Mouse (Mus musculus) left cerebral cortex, postnatal 36 days (tissue): Measurements from ENCODE around the gene Tm4sf20. TPM values are rescaled to one million over a fixed set of nuclear protein-coding genes. Genes with fewer than 3 reads are reported as not detected.
A peak's percentile ranks its signal among the peaks of the same experiment; 100 is the strongest.

Source experiments
- DNase-seq, 2 experiments: peaks; one replicate each; pipeline ENCODE4 v3.0.0; 2021 to 2022; ENCODE audit warnings: low spot score in 2 of 2, mixed read lengths in 1 of 2
- intact Hi-C: fragments of 180-260 bp; cut with DNase I; formaldehyde crosslinking; loops from one replicate; pipeline ENCODE4 v1.15.1; 2025
- total RNA-seq, 2 experiments: library from RNA; stranded (reverse); gene quantifications; 2 replicates each; pipeline ENCODE4 v1.2.3; 2021

The Tm4sf20 gene
- total RNA-seq = not detected

DNA sequence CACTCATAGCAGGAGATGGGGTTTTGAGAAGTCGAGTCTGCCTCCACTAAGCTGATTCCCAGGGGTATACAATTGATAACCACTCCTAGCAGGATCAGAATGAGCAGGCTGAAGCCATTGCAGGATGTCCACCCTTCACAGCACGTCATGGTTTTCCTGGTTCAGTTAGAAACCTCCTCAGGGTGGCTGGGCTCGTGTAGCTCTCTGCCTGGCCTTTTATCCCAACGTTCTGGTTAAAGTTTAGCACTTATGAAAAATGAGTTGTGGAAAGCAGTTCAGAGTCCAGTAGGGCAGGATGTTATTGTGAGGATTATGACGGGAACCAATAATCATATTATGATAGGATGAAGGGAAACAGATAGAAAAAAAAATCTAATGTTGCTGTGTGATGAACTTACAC, at the start of gene Tm4sf20:
Gene Tm4sf20 (minus strand): TSS at position 193 of the 400 bp plus-strand sequence.
- no peak for DNase-seq
- intact Hi-C loops = no loop called here

DNA sequence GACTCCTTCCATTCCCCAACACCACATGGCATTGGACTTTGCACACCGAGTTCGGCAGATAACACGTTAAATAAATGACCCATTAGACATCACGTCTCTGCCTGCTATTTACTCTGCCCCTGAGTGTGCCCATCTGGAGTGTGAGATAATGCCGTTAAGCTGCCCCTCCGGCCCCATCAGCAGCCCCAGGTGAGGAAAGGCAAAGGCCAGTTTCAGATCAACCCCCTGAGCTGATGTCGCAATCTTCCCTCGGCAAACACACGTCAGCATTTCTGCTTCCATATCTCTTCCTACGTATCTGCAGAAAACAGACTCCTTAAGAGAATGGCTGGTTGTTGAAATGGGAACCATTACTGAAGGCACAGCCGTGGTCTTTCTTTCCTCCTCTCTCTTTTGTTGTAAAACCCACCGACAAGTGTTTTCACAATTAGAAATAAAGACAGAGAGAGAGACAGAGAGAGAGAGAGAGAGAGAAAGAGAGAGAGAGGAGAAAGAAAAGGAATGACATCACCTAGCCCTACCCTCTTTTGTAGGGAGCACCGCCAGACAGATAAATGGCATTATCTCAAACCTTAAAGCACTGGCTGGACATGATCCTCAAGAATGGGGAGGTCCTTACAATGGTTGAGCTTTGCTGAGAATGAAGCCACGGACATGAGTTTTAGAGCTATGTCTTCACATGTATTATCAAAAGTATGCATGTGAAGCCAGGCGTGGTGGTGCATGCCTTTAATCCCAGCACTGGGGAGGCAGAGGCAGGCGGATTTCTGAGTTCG, 47.9 kb upstream of the Tm4sf20 start:
- DNase-seq = no peak
- intact Hi-C loops = no loop called here

DNA sequence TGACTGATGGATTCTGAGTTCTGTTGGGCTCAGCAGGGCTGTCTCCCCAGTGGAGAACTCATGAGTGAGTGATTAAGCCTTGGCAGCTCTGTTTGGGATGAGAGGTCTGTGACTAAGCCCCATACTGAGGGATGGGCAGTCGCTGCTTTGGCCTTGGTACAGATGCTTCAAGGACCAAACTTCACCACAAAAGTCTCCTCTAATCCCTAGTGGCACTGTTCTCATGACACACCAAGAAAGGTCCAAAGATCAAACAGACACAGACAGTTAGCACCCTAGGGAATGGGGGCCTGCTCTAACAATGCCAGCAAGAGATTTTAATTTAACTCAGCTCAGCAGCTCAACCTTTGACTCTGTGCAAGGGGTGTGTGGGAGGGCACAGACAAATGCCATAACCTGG, 43.5 kb upstream of the Tm4sf20 start:
- DNase-seq = no peak
- intact Hi-C loops = no loop called here

DNA sequence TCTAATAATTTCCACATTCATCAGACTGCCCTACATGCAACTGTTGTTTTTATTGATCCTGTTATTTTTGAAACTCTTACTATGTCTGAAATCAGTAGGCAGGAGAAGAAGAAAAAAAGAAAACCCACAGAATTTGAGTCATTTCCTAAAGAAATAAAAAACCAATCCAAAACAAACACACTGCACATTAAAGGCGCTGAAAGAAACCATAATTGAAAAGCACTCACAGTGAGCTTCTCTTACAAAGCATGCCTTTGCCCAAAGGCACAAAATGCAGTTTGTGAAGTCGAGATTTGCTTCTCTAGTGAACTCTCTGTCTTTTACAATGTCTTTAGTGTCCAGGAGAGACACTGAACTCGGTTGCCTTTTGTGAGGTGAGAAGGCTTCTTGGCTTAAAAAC, 40.3 kb upstream of the Tm4sf20 start:
- no peak for DNase-seq
- intact Hi-C loops = no loop called here

DNA sequence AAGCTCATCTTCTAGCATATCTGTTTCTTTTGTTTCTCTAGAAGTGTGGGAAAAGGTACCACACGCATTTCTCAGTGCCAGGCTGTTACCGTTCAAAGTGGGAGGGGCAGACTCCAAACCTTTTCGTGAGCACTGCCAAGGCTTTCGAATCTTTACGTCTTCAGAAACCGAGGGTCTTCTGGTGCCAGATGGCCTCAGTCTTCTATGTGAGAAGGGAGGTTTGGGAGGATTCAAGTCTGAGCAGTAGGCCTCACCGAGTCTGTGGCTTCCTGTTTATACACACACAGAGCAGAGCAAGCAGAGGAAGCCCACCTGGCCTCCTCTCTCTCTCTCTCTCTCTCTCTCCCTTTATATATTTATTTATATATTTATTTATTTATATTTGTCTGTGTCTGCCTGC, 38.9 kb upstream of the Tm4sf20 start:
- intact Hi-C loops = no loop called here
- no peak for DNase-seq

DNA sequence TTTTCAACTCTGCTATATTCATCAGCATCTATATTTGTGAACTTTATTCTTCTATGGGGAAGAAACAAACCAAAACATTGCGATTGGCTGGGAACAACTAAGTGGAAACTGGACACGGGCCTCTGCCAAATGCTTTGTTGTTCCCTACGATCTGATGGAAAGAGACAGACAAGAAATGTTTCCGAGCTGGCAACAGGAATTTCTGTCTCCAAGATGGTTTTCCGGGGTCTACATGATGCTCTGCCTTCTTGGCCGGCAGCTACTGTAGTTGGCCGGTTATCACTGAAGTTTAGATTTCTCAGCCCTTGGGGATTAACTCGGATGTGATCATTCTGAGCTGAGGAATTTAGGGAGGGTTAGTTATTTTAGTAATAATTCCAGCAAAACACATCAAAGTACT, 38.1 kb upstream of the Tm4sf20 start:
- intact Hi-C loops = no loop called here
- DNase-seq = no peak

DNA sequence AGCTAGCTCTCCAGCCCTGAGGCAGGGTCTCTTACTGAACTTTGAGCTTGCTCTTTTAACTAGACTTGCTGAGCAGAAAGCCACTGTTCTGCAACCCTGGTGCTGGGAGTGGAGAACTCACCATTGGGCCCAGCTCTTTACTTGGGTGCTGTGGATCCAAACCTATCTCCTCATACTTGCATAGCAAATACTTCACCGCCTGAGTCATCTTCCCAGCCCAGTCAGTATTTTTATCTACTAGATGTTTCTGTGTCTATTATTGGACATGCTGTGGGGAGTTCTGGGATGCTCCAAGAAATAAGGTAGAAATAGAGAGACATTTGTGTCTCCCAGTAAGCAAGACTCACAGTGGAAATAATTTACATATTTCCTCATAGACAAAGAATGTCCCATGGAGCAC, 35.8 kb upstream of the Tm4sf20 start:
- intact Hi-C loops = loop anchor here (5.0 kb wide), 1 partner anchor 33 kb away; the partner anchor contains the start of gene Agfg1
- DNase-seq = no peak

DNA sequence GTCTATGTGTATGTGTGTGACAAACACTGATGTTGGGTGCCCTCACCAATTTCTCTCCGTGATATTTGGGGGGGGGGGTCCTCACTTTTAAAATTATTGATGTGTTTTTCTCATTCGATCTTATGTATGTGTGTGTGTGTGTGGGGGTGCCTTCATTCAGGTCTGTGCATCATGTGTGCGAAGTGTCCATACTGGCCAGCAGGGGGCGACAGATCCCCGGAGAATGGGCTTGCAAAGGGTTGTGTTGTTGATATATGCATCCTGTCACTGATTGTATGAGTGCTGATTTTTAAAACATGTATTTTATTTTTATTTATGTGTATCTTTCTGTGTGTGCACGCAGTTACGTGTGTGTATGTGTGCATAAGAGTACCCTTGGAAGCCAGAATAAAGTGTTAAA, 35.3 kb upstream of the Tm4sf20 start:
- no peak for DNase-seq
- intact Hi-C loops = loop anchor here (5.0 kb wide), 1 partner anchor 34 kb away; the partner anchor contains the start of gene Agfg1

DNA sequence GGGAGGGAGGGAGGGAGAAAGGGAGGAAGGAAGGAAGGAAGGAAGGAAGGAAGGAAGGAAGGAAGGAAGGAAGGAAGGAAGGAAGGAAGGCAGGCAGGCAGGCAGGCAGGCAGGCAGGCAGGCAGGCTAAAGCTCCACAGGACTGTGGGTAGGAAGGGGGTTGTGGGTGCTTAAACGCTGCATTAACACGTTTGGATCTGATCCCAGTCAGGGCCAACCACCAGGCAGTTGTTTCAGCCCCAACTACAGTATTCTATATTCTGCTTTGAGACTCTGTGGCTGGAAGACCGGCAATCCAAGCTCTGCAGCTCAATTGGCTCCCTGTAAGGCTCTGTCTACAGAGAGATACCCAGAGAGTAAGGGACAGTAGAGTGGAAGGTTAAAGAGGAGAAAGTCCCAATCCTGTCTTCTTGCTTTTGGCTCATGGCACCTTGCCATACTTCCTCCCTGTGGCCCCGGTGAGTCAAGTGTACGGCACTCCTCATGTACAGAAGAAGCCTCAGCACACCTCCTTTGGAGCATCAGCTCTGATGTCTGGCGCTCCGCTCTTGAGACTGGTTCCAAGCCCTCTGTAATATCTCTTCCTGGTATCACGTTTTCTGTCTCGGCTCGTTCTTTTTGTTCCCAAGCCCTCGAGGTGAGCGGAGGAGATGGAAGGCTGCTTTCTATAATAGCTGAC, 33.0 kb upstream of the Tm4sf20 start:
- peak in 1 of 2 experiments; percentile 13 for DNase-seq
- intact Hi-C loops = loop anchor here (5.0 kb wide), 1 partner anchor 36 kb away; the partner anchor contains the start of gene Agfg1

DNA sequence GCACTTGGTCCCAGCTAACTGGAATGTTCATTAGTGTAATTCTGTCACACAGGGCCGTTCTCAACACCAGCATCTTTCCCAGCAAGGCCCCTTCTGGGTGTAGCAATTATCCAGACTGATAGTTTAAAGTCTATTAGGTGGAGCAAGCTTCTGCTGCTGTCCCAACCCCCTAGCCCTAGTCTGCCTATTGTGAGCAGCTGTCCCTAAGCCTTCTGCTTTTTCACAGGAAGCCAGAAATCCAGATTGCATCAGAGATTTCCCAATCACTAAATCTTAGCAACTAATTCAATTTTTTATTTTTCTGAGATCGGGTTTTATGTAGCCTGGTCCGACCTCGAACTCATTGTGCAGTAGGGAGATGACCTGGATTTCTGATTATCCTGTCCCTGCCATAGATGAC, 30.7 kb upstream of the Tm4sf20 start:
- no peak for DNase-seq

DNA sequence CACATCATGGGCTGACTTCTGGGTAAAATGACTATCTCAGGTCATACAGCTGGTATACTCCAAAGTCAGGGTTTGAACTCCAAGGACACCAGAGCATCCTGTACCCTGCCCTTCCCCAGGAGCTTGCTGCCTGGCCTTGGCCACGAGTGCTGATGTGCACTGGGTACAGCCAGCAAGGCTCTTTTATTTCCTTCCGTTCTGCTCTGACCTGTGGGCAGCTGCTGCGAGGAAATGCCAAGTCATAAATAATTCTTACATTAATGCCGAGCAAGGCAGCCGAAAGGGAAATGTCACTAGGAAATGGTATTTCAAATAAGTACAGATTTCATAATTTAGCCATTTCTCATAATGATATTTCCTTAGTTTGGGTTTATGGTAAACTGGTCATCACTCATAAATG, 30.0 kb upstream of the Tm4sf20 start:
- no peak for DNase-seq
- intact Hi-C loops = no loop called here

More for the DNA sequence above, 30.7 kb upstream of the Tm4sf20 start:
- intact Hi-C loops = no loop called here

DNA sequence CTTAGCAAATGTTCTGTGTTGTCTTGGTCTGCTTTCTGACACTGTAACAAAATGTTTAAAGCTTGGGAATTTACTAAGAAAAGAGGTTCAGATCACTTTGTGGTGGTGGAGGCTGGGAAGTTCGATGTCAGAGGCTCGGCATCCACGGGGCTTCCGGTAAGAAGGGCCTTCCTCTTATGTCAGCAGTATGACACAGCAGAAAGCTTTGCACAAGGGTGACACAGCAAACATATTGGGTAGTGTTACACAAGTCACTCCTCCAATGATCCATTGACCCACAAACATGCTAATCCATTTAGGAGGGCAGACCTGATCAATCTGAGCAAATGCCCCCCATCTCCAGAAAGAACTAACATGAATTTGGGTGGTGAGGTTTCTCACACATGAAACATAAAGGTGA, 28.8 kb upstream of the Tm4sf20 start:
- intact Hi-C loops = no loop called here
- DNase-seq = no peak

DNA sequence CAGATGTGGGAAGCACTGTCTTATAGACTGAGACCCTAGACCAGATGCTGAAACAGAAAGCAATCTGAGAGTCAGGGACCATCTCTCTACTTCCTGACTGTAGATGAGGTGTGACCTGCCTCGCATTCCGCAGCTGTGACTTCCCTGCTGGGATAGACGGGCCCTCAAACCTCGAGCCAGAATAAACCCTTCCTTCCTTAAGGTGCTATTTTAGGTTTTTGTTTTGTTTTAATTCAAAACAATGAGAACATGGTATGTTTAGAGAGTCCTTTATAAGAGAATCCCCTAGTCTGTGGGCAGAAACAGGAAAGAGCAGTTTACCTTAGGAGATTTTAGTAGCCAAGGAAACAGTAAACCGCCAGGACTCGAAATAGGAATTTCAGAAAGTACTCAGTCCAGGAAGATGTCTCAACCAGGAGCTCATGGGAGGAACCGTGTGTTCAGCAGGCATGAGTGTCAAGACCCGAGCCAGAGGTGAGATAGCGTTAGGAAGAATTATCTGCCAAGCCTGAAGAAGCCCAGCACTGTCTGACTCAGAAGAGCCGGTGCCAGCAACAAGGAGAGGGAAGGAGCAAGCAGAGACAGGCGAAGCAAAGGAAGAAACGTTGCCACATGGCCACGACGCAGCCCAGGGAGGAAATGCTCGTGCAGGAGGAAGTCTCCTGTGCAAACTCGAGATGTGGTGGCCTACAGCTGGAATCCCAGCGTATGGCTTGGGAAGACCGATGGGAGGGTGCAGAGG, 27.6 kb upstream of the Tm4sf20 start:
- intact Hi-C loops = no loop called here
- DNase-seq = no peak

DNA sequence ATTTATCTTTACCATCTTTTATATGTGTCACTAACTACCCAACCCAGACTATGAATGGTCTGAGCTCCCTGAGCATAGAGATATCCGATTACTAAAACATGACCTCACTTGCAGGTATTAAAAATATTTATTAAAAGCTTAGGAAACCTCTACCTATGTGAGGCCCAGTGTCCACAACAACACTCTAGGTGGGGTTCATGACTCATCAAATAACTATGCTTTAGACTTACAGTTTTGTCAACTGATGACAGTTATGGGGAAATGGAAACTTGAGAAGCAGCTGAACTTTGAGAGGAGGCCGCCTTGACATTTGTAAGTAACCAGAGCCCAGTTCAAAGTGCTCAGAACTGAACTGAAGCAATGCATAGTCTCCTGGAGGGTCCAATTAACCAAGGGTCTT, 26.9 kb upstream of the Tm4sf20 start:
- intact Hi-C loops = no loop called here
- DNase-seq = no peak

DNA sequence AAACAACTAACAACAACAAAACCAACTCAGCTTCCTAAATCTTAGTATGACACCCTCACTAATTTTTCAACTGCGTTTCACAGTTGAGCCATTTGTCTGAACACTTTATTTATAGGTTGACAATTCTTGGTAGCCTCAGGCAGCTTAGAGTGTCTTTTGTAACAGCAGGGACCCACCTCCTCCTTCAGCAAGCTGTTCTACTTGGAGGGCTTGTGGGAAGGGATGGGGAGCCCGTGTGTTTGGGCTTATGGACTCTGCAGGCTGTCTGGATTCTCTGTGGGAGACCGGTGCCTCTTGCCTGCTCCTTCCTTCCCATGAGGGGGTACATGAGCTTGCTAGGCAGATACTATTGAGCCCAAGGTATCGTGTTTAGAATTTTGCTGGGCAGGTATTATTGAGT, 25.7 kb upstream of the Tm4sf20 start:
- peak; percentile 43 to 44 for DNase-seq
- intact Hi-C loops = no loop called here

DNA sequence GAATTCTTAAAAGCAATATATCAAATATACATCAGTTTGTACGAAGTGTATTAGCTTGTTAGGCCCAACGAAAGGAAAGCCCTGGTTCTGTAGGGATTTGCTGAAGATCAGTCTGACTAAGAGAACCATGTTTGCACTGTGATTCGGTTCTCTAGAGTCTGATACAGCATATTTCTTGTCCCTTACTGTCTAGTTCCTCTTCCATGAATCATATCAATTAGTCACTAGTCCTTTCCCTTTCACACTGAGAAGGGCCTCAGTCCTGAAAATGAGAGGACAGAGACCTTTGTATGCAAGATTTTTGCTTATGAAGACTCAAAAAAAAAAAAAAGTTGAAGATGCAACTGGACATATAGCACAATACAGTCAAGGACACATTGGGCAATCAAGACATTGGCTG, 24.8 kb upstream of the Tm4sf20 start:
- intact Hi-C loops = no loop called here
- no peak for DNase-seq

DNA sequence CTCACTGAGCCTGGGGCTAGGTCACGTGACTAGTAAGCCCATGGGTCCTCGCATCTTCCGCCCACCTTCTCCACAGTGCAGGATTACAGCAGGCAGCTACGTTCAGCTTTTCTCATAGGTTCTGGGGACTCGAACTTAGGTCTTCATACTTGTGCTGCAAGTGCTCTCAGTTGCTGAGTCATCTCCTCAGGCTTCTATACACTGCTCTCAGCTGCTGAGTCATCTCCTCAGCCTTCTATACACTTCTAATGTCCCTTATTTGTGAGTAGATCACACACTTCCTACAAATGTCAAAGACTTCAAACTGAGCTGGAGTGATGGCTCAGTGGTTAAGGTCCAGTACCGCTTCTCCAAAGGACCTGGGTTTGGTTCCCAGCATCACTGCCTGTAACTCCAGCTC, 24.0 kb upstream of the Tm4sf20 start:
- intact Hi-C loops = no loop called here
- DNase-seq = no peak

DNA sequence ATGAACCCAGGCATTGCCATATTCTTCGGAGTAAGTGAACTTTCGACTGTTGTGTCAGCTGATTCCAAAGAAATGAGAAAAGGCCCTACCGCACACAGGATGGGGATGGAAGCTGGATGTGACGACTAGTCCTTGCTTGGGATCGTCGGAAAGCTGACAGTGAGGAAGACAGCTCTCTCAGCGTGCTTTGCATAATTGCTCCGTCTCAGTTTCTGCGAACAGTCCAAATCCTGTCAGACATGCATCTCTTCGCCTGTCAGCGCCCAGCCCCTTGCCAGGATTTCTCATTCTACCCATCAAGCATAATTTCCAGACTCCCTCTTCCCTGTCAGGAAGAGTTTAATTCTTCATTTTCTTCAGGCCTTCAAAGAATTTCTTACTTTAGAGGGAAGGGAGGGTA, 22.8 kb upstream of the Tm4sf20 start:
- no peak for DNase-seq
- intact Hi-C loops = no loop called here

DNA sequence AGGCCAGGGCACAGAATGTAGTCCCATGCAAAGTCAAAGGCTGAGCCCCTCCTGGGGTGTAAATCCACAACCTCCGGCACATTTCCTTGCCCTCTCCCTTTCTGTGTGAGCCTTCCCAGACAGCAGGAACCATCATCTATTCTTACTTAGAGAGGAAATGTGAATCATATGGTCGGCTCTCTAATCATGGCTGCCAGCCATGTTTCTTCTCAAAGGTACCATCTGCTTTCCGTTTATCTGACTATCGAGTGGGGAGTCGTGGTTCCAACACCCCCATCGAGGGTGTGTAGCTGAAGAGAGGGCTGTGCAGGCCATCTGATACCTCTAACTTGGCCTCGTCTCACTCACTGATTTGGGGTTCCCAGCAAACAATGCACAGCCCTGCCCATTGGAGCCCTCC, 19.8 kb upstream of the Tm4sf20 start:
- no peak for DNase-seq
- intact Hi-C loops = loop anchor here (5.0 to 10.0 kb wide), 4 partner anchors 49 to 399 kb away; partner anchors contain the start of genes A030005L19Rik and Agfg1

DNA sequence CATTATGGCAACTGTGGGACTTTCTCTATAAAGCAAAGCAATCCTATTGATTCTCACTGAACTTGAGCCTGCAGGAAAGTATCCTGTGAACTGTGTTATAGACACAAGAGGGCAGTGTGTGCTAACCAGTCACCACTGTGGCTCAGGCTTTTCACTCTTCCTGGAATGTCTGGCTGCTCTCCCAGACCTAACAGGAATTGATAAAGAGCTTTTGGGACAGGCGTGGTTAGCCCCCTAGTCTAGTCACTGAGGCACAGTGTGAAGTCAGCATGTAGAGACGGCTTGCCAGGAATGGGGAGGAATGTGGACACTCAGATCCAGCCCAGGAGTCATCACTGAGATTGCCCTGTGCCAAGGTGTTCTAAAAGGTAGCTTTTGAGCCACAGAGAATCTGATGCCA, 19.2 kb upstream of the Tm4sf20 start:
- intact Hi-C loops = loop anchor here (2.0 to 10.0 kb wide), 6 partner anchors 50 to 400 kb away; partner anchors contain the start of genes A030005L19Rik and Agfg1
- DNase-seq = peak; percentile 39 to 49
